Mouse (Mus musculus) heart, embryonic 11.5 days (tissue): ENCODE data around the gene Akap17b. TPM values are rescaled to one million over a fixed set of nuclear protein-coding genes. Genes with fewer than 3 reads are reported as not detected.

Source experiments
- ATAC-seq: fragments of 200-750 bp; cut with Nextera tagmentation; replicated peaks from 2 replicates; pipeline ENCODE4 v1.8.0; 2017; ENCODE audit warnings: moderate library complexity; ENCODE audit not compliant: insufficient number of reproducible peaks, low FRiP score, low TSS enrichment
- H3K27ac ChIP-seq: fragments of 300-500 bp; sonication (generic); 2 replicates; pipeline ENCODE4 v1.5.1; 2014; ENCODE audit warnings: mild to moderate bottlenecking, low read depth, low read length
- H3K27me3 ChIP-seq: fragments of 300-500 bp; sonication (generic); 2 replicates; pipeline ENCODE4 v1.6.1; 2014; ENCODE audit warnings: mild to moderate bottlenecking, low read length, mixed read lengths; ENCODE audit not compliant: control insufficient read depth, insufficient read depth
- H3K36me3 ChIP-seq: fragments of 300-500 bp; sonication (generic); 2 replicates; pipeline ENCODE4 v1.6.1; 2014; ENCODE audit warnings: mild to moderate bottlenecking, low read length, moderate library complexity, mixed read lengths; ENCODE audit not compliant: control insufficient read depth, insufficient read depth
- H3K4me1 ChIP-seq: fragments of 300-500 bp; sonication (generic); 2 replicates; pipeline ENCODE4 v1.6.1; 2014; ENCODE audit warnings: low read length; ENCODE audit not compliant: control insufficient read depth, insufficient read depth
- H3K4me2 ChIP-seq: fragments of 300-500 bp; sonication (generic); 2 replicates; pipeline ENCODE4 v1.6.1; 2014; ENCODE audit warnings: mild to moderate bottlenecking, moderate library complexity
- H3K4me3 ChIP-seq: fragments of 300-500 bp; sonication (generic); 2 replicates; pipeline ENCODE4 v1.5.1; 2014; ENCODE audit warnings: low read depth, low read length
- H3K9ac ChIP-seq: fragments of 300-500 bp; sonication (generic); 2 replicates; pipeline ENCODE4 v1.6.1; 2014; ENCODE audit warnings: mild to moderate bottlenecking, low read depth, low read length, moderate library complexity
- H3K9me3 ChIP-seq: fragments of 300-500 bp; sonication (generic); replicated peaks from 2 replicates; pipeline ENCODE4 v1.6.1; 2016; ENCODE audit warnings: low read length; ENCODE audit not compliant: control insufficient read depth
- WGBS: fragments of 180-500 bp; shearing (Covaris S2); extraction: QIAGEN DNeasy Blood & Tissue Kit; methylation state at CpG from one replicate; pipeline ENCODE4 v1.1.7; 2014; ENCODE audit not compliant: insufficient replicate concordance; 5-methylcytosine and 5-hydroxymethylcytosine counted together
- polyA plus RNA-seq: library from polyadenylated mRNA; unstranded; fragments of >200 nt; fragmentation: Nextera tagmentation; extraction: Ambion mirVana; gene quantifications from 2 replicates; pipeline ENCODE4 v1.2.1, GENCODE M21; 2014

Akap17b gene
- polyA plus RNA-seq, 1 experiment from 2014 or later: 1.5 TPM

DNA sequence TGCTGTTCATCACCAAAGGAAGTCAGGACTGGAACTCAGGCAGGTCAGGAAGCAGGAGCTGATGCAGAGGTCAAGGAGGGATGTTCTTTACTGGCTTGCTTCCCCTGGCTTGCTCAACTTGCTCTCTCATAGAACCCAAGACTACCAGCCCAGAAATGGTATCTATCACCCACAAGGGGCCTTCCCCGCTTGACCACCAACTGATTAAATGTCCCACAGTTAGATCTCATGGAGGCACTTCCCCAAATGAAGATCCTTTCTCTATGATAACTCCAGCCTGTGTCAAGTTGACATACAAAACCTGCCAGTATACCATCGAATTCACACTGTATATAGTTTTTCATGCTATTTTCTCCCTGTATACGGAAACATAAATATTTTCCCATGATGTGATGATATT is 49.9 kb downstream of the Akap17b start:
- WGBS: 70% methylated on average over 3 of the region's 3 CpGs
- H3K4me1 ChIP-seq: no peaks in the 10 kb centered on the region
- no peaks in the 10 kb centered on the region for H3K27me3 ChIP-seq
- H3K4me3 ChIP-seq: no peak overlapping the region
- H3K4me2 ChIP-seq: no peak overlapping the region
- H3K9me3 ChIP-seq: no peaks in the 10 kb centered on the region
- ATAC-seq: no peak
- H3K9ac ChIP-seq: no peak overlapping the region
- H3K36me3 ChIP-seq: no peaks in the 10 kb centered on the region
- H3K27ac ChIP-seq: no peak overlapping the region

DNA sequence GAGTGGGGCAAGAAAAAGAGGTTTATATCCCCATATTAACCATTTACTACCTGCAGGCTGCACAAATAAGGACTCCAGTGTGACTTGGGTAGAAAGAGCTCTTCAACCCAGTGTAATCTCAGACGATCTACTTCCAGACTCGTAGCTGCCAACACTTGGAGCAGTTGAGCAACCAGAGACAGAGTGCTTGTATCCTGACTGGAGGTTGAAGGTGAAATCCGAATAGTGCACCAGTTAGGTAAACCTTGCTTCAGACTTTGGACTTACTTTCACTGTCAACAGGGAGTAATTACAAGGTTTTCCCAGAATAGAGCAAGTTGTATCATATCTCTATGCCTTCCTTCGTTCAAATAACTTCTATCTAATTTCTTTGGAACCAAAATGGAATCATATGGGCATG is 53.7 kb downstream of the Akap17b start:
- H3K36me3 ChIP-seq: no peaks in the 10 kb centered on the region
- H3K27ac ChIP-seq: no peak overlapping the region
- no peak overlapping the region for H3K9ac ChIP-seq
- 60% methylated on average over 4 of the region's 4 CpGs for WGBS
- ATAC-seq: no peak
- H3K27me3 ChIP-seq: no peaks in the 10 kb centered on the region
- no peak overlapping the region for H3K4me2 ChIP-seq
- H3K4me1 ChIP-seq: no peaks in the 10 kb centered on the region
- H3K4me3 ChIP-seq: no peak overlapping the region
- H3K9me3 ChIP-seq: no peaks in the 10 kb centered on the region

- ATAC-seq: no peak
- Histone ChIP-seq H3K9me3 (no peaks in the 10 kb centered on the region), H3K27ac (no peak overlapping the region), H3K4me1 (no peaks in the 10 kb centered on the region), H3K36me3 (no peaks in the 10 kb centered on the region), H3K4me2 (no peak overlapping the region), H3K4me3 (no peak overlapping the region), H3K27me3 (no peaks in the 10 kb centered on the region), H3K9ac (no peak overlapping the region)
- 37% methylated on average over 1 of the region's 1 CpGs for WGBS
These were observed 54.1 kb downstream of the Akap17b start for GRCm38 (mm10) chrX:36591120-36591519.

- Histone ChIP-seq H3K27me3 (no peaks in the 10 kb centered on the region), H3K27ac (no peak overlapping the region), H3K36me3 (no peaks in the 10 kb centered on the region), H3K9ac (no peak overlapping the region), H3K9me3 (no peaks in the 10 kb centered on the region), H3K4me1 (no peaks in the 10 kb centered on the region), H3K4me3 (no peak overlapping the region), H3K4me2 (no peak overlapping the region)
- no peak for ATAC-seq
- 77% methylated on average over 7 of the region's 7 CpGs for WGBS
These were observed 54.9 kb downstream of the Akap17b start for GRCm38 (mm10) chrX:36590266-36590665.

- ATAC-seq: no peak
These were observed 57.6 kb downstream of the Akap17b start for GRCm38 (mm10) chrX:36587304-36588209.

GRCm38 (mm10) chrX:36586629-36587303 is 58.4 kb downstream of the Akap17b start:
- WGBS: 68% methylated on average over 1 of the region's 1 CpGs
- H3K4me1 ChIP-seq: no peaks in the 10 kb centered on the region
- H3K36me3 ChIP-seq: no peaks in the 10 kb centered on the region
- H3K4me3 ChIP-seq: no peak overlapping the region
- H3K27ac ChIP-seq: no peak overlapping the region
- H3K27me3 ChIP-seq: no peaks in the 10 kb centered on the region
- ATAC-seq: no peak
- no peak overlapping the region for H3K9ac ChIP-seq
- no peak overlapping the region for H3K4me2 ChIP-seq
- no peaks in the 10 kb centered on the region for H3K9me3 ChIP-seq

More at GRCm38 (mm10) chrX:36587304-36588209, 57.6 kb downstream of the Akap17b start:
- WGBS: 68% methylated on average over 8 of the region's 8 CpGs
- Histone ChIP-seq H3K36me3 (no peaks in the 10 kb centered on the region), H3K9ac (no peak overlapping the region), H3K4me3 (no peak overlapping the region), H3K4me2 (no peak overlapping the region), H3K9me3 (no peaks in the 10 kb centered on the region), H3K27ac (no peak overlapping the region), H3K27me3 (no peaks in the 10 kb centered on the region), H3K4me1 (no peaks in the 10 kb centered on the region)

DNA sequence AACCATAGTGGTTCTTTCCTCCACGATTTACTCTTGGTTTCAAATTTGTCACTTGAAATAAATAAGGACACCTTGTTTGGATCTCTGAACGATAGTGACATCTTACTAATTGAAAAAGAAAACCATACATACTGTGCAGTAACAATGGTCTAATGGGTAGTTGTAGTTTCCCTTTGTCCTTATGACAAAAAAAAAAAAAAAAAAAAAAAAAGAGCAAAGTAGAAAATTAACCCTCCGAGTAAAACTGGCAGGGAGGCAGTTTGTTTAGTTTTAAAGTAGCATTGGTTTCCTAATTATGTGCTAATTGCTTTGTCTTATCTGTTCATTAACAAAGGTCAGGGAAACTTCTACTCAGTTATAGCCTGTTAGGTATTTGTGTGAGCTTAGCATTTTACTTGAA is 83.1 kb downstream of the Akap17b start:
- WGBS: 26% methylated on average over 3 of the region's 3 CpGs
- ATAC-seq: no peak
- H3K9me3 ChIP-seq: no peaks in the 10 kb centered on the region
- H3K36me3 ChIP-seq: no peaks in the 10 kb centered on the region
- no peaks in the 10 kb centered on the region for H3K4me1 ChIP-seq
- no peak overlapping the region for H3K9ac ChIP-seq
- H3K27me3 ChIP-seq: no peaks in the 10 kb centered on the region
- no peak overlapping the region for H3K27ac ChIP-seq
- H3K4me2 ChIP-seq: peak overlapping the region; percentile 42
- no peak overlapping the region for H3K4me3 ChIP-seq

DNA sequence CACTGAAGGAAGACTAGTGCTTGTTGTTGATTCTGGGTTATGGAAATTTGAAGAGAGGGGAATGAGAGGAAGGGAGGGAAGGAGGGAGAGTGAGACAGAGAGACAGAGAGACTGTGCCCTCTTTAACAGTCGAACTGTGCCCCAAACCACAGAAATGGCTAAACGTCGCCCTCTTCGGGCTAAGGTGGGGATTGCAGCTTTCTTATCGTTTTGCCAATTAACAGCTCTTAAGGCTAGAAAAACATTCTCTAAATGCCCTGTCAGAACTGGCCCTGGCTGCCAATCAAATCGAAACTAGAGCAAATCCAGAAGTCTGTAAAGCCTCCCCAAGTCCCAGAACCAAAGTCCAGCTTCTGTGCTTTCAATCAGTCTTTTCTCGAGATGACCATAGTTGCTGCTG is 83.5 kb downstream of the Akap17b start:
- Histone ChIP-seq H3K27me3 (no peaks in the 10 kb centered on the region), H3K9ac (no peak overlapping the region), H3K36me3 (no peaks in the 10 kb centered on the region), H3K4me2 (peak overlapping the region; percentile 42), H3K27ac (no peak overlapping the region), H3K9me3 (no peaks in the 10 kb centered on the region), H3K4me1 (no peaks in the 10 kb centered on the region), H3K4me3 (no peak overlapping the region)
- ATAC-seq: no peak
- 13% methylated on average over 7 of the region's 7 CpGs for WGBS
